Mouse (Mus musculus) small intestine, adult 2 months (tissue): ENCODE results near the gene 1700024G13Rik.

Experiments
- CTCF ChIP-seq: fragments of 200-500 bp; IDR thresholded peaks from 2 replicates; pipeline ENCODE4 v1.5.1; 2012; ENCODE audit warnings: low read depth, mild to moderate bottlenecking, control low read depth, inconsistent platforms, low read length, moderate library complexity, mixed read lengths; ENCODE audit not compliant: insufficient replicate concordance, insufficient read length; ENCODE audit errors: extremely low read depth
- POLR2A ChIP-seq: fragments of 200-500 bp; IDR thresholded peaks from 2 replicates; pipeline ENCODE4 v1.6.1; 2012; ENCODE audit warnings: low read depth, mild to moderate bottlenecking, control low read depth, inconsistent platforms, low read length, moderate library complexity

DNA sequence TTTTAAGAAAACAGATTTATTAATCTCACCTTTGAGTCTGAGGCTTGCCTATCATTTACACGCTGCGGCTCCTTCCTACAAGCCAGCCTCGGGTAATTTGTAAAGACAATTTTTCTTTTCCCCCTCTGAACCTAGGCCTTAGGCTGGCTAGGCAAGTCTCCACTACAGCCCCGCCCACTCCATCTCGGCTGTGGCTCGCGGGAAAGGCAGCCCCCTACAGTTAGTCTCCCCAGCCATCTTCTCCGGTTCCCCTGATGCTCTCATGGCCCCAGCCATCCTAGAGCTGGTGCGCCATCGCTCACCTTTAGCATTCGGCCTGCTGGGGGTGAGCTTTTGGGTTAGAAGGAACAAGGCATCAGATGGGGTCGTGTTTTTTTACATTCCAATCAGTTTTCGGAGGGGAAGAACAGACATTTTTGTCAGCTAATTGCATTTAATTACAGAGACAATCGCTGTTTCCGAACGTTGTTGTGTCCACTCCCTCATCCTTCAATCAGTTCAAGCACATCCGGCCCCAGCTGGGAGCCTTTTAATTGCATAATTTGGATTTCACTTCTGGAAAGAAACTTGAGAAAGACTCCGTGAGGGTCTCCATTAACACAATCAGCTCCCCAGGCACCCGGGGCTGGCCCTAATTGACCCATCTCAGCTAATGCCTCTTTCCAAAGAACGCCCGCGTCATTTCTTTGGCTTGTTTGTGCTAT lies 8.6 kb downstream of the 1700024G13Rik start:
- TF ChIP-seq POLR2A: no peak
- TF ChIP-seq CTCF: no peak
